Mouse (Mus musculus): ENCODE measurements around the gene Dusp15. TPM values are rescaled to one million over a fixed set of nuclear protein-coding genes. Genes with fewer than 3 reads are reported as not detected.

The Dusp15 gene
- polyA plus RNA-seq, 1 experiment from 2014 or later = 0.06 TPM

DNA sequence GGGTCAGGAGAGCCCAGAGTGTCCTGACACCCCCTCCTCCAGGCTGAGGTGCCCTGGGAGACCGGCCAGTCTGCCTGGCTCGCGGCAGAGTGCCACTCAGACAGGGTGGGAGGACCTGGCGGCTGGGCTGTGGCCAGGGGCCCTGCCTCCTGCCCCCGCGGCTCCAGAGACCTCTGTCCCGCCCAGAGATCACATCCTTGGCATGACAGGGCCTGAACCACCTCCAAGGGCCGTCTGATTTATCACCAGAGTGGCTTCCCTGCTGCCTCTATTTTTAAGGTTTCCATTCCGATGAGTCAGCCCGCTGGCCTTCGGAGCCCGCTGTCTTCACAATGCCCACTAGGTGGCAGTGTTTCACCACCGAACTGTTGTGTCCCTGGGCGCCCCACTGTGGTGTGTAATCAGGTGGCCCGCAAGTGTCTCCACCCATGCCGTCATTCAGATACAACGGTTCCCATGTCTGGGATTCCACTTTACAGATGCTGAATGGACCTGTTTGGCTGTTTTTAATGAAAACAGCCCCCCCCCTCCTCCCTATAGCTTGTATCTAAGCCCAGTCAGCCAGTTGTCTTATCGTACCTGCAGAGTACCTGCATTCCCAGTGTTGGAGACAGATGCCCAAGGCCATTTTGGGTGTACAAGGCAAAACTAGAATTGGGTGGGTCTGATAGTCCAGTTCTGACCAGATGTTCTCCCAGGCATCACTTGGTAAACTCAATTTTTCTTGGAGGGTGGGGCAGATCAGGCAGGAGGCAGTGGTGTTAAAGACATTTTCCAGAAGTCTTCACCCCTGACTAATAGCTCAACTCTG is 37.0 kb downstream of the Dusp15 start:
- H3K27ac ChIP-seq (ENCODE audit: low read length) = no peak overlapping the region
- H3K27me3 ChIP-seq (ENCODE audit: control insufficient read depth, insufficient read depth, low read length) = peaks cover 37% of the 10 kb centered on the region
- H3K4me1 ChIP-seq (ENCODE audit: control insufficient read depth, insufficient read depth, low read length) = peaks cover 2% of the 10 kb centered on the region; the same call in 1 of the 2 replicates
- no peak overlapping the region for H3K4me3 ChIP-seq (replicated peaks; ENCODE audit: low read length)
- no peaks in the 10 kb centered on the region for H3K9me3 ChIP-seq (replicated peaks; ENCODE audit: control insufficient read depth, low read length)
- WGBS = 4% methylated on average over 18 of the region's 18 CpGs
- peak overlapping the region; percentile 28; the same call in 1 of the 2 replicates for H3K9ac ChIP-seq (ENCODE audit: low read length)
- H3K4me2 ChIP-seq (ENCODE audit: low read depth, low read length) = peak overlapping the region; percentile 30; the same call in 1 of the 2 replicates
- ATAC-seq (ENCODE audit: insufficient read depth, low FRiP score) = peak; percentile 53; the same call in 1 of the 2 replicates
- no peaks in the 10 kb centered on the region for H3K36me3 ChIP-seq (ENCODE audit: control insufficient read depth, insufficient read depth, low read length)

DNA sequence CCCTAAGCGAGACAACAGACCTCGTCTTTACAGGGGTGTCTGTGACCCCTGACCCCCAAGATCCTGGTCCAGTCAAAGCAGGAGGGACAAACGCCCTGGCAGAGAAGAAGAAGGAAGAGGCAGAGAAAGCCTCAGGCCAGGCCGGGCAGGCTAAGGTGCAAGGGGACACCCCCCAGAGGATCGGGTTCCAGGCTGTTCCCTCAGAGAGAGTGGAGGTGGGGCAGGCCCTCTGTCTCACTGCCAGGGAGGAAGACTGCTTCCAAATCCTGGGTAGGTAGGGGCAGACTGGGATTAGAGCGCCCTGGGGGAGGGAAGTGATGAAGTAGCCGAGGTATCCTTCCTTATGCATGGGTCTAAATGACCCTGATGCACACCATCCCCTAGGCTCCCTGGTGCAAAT is 38.0 kb downstream of the Dusp15 start:
- 26% methylated on average over 7 of the region's 7 CpGs for WGBS
- Histone ChIP-seq H3K4me2 (ENCODE audit: low read depth, low read length) (no peak overlapping the region), H3K27me3 (ENCODE audit: control insufficient read depth, insufficient read depth, low read length) (peaks cover 37% of the 10 kb centered on the region), H3K9ac (ENCODE audit: low read length) (no peak overlapping the region), H3K4me3 (replicated peaks; ENCODE audit: low read length) (no peak overlapping the region), H3K36me3 (ENCODE audit: control insufficient read depth, insufficient read depth, low read length) (no peaks in the 10 kb centered on the region), H3K27ac (ENCODE audit: low read length) (no peak overlapping the region), H3K4me1 (ENCODE audit: control insufficient read depth, insufficient read depth, low read length) (peaks cover 2% of the 10 kb centered on the region; the same call in 1 of the 2 replicates), H3K9me3 (replicated peaks; ENCODE audit: control insufficient read depth, low read length) (no peaks in the 10 kb centered on the region)
- ATAC-seq (ENCODE audit: insufficient read depth, low FRiP score) = no peak

DNA sequence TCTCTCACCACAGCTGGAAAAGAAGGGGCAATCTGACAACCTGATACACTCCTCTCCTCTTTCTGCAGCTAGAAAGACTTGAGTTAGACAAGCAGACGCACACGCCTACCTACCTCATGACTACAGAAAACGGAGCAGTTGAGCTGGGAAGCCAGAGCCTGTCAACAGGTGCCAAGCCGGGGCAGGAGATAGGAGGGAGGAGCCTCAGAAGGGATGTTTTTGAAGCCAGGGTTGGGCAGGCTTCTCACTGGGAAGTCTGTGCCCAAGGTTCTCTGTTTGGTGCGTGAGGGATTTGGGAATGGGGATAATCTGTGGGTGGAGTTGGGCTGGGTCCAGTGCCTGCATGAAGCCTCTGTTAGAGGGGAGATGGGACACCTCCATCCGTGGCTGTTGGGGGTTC is 40.1 kb downstream of the Dusp15 start:
- 25% methylated on average over 6 of the region's 6 CpGs for WGBS
- no peaks in the 10 kb centered on the region for H3K9me3 ChIP-seq (replicated peaks; ENCODE audit: control insufficient read depth, low read length)
- ATAC-seq (ENCODE audit: insufficient read depth, low FRiP score) = no peak
- H3K4me2 ChIP-seq (ENCODE audit: low read depth, low read length) = no peak overlapping the region
- no peak overlapping the region for H3K4me3 ChIP-seq (replicated peaks; ENCODE audit: low read length)
- no peaks in the 10 kb centered on the region for H3K36me3 ChIP-seq (ENCODE audit: control insufficient read depth, insufficient read depth, low read length)
- H3K9ac ChIP-seq (ENCODE audit: low read length) = no peak overlapping the region
- H3K4me1 ChIP-seq (ENCODE audit: control insufficient read depth, insufficient read depth, low read length) = peaks cover 13% of the 10 kb centered on the region
- H3K27ac ChIP-seq (ENCODE audit: low read length) = no peak overlapping the region
- H3K27me3 ChIP-seq (ENCODE audit: control insufficient read depth, insufficient read depth, low read length) = peaks cover 37% of the 10 kb centered on the region

DNA sequence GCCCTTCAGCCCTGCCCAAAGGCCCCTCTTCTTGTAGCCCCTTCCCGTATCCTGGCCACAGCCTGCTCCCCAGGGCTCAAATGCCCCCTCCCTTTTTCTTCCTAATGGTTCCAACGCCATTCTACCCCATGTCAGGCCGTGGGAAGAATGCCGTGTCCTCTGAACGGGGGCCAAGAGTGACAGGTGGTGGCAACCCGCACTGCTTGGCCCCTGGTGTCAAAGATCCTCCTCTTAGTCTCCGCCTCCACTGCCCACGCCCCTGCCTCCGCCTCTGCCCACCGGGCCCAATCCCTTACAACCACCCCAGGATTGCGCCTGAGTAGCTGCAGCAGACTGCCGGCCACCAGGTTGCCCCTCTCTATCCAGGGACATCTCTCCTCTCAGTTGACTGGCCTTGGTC is 40.5 kb downstream of the Dusp15 start, which contains the start of gene Mylk2:
Gene Mylk2, plus strand, starts transcription at position 322 of the 400 bp plus-strand sequence.
- Histone ChIP-seq H3K4me2 (ENCODE audit: low read depth, low read length) (no peak within 1 kb of the TSS), H3K9me3 (replicated peaks; ENCODE audit: control insufficient read depth, low read length) (no peaks in the 10 kb centered on the region), H3K36me3 (ENCODE audit: control insufficient read depth, insufficient read depth, low read length) (no peaks in the 10 kb centered on the region), H3K4me3 (replicated peaks; ENCODE audit: low read length) (no peak within 1 kb of the TSS), H3K4me1 (ENCODE audit: control insufficient read depth, insufficient read depth, low read length) (peaks cover 17% of the 10 kb centered on the region), H3K27ac (ENCODE audit: low read length) (no peak within 1 kb of the TSS), H3K9ac (ENCODE audit: low read length) (no peak within 1 kb of the TSS), H3K27me3 (ENCODE audit: control insufficient read depth, insufficient read depth, low read length) (peaks cover 37% of the 10 kb centered on the region)
- 21% methylated on average over 12 of the region's 12 CpGs for WGBS
- no peak for ATAC-seq (ENCODE audit: insufficient read depth, low FRiP score)

DNA sequence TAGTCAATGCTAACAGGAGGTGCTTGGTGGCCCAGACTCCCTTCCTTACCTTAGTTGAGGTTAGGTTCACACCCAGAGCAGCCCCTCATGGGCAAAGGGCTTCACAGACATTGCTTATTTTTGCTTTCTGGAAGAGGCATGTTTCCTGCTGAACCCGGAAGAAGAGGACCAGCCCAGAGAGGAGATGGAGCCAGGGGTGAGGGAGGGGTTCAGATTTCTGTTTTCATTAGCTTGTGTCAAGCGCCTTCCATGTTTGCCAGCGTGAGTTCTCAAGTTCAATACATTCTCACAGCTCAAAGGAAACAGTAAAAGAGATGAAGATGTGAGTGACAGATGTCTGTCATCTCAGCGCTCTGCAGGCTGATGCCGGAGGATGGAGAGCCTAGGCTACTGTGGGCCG is 41.6 kb downstream of the Dusp15 start:
- ATAC-seq (ENCODE audit: insufficient read depth, low FRiP score) = no peak
- 73% methylated on average over 6 of the region's 6 CpGs for WGBS

DNA sequence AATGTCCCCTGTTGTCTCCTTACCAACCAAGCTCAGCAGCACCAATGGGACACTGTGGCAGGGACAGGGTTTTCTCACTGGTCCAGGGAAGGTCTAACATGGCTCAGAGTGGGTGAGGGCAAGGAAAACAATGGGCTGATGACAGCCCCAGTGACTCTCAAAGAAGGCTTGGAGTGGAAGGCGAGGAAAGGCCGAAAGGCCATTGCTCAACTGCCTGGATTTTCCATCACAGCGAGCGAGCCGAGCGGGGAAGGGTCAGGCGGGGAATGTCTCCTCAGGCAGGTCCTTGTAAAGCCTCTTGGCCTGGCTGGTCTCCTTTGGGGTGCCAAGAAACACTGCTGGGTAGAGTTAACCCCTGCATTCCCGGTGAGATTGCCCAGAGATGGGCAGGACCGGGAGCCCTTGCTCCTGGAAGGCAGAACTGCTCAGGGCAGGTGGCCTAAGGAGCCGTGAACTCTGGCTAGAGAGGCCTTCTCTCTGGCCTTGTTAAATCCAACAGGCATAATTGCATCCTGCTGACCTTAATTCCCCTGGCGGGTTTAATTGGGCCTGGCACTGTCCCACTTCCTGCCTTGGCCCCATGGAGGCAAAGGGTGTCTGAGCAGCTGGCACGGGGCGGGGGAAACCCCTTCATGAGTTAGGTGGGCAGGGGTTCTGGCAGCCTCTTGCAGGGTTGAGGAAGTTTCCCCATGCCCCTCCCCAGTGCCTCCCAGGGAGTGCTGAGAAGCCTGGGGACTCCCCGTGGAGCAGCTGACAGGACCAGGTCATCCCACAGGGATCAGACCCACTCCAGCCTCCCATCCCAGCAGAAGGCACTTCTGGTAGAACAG is 44.2 kb downstream of the Dusp15 start:
- Histone ChIP-seq H3K27me3 (ENCODE audit: control insufficient read depth, insufficient read depth, low read length) (peaks cover 20% of the 10 kb centered on the region), H3K4me3 (replicated peaks; ENCODE audit: low read length) (no peak overlapping the region), H3K27ac (ENCODE audit: low read length) (no peak overlapping the region), H3K4me2 (ENCODE audit: low read depth, low read length) (no peak overlapping the region), H3K9ac (ENCODE audit: low read length) (no peak overlapping the region), H3K9me3 (replicated peaks; ENCODE audit: control insufficient read depth, low read length) (no peaks in the 10 kb centered on the region), H3K36me3 (ENCODE audit: control insufficient read depth, insufficient read depth, low read length) (no peaks in the 10 kb centered on the region), H3K4me1 (ENCODE audit: control insufficient read depth, insufficient read depth, low read length) (peaks cover 22% of the 10 kb centered on the region)
- WGBS = 68% methylated on average over 14 of the region's 14 CpGs
- ATAC-seq (ENCODE audit: insufficient read depth, low FRiP score) = no peak

More for the DNA sequence above, 41.6 kb downstream of the Dusp15 start:
- Histone ChIP-seq H3K4me2 (ENCODE audit: low read depth, low read length) (no peak overlapping the region), H3K4me1 (ENCODE audit: control insufficient read depth, insufficient read depth, low read length) (peaks cover 24% of the 10 kb centered on the region), H3K27me3 (ENCODE audit: control insufficient read depth, insufficient read depth, low read length) (peaks cover 37% of the 10 kb centered on the region), H3K4me3 (replicated peaks; ENCODE audit: low read length) (no peak overlapping the region), H3K9me3 (replicated peaks; ENCODE audit: control insufficient read depth, low read length) (no peaks in the 10 kb centered on the region), H3K9ac (ENCODE audit: low read length) (no peak overlapping the region), H3K27ac (ENCODE audit: low read length) (no peak overlapping the region), H3K36me3 (ENCODE audit: control insufficient read depth, insufficient read depth, low read length) (no peaks in the 10 kb centered on the region)

DNA sequence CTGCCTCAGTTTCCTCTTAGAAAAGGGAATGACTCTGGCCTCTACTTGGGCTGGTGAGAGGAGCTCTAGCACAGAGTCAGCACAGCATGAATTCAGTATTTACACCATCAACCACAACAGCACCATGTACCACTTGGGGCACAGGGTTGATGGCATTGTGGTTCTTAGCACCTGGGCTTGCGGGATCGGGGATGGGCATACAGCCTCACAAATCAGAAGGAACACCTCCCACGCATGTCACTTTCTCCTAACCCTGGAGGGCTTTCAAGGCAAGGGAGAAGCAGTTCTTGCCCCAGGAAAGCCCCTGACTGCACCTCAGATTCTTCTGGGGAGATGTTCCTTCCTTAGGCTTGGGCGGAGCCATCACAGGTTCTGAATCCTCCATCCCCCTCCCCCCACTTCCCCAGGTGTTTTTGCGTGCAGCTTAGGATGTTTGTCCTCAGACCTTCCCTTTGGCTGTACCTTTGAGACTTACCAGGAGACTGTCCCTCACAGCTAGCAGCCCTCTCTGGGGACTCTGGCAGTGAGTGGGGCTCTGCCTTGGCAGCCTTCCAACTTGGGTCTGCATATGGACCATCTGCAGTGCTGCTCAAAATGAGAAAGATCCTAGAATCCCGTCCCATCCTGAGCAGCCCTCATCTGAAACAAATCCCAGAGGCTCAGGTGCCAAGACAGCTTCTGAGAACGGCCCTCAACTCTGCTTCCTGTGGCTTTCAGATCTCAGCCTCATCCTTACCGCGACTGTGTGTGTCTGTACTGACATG is 45.0 kb downstream of the Dusp15 start:
- no peak overlapping the region for H3K9ac ChIP-seq (ENCODE audit: low read length)
- 49% methylated on average over 9 of the region's 9 CpGs for WGBS
- H3K27me3 ChIP-seq (ENCODE audit: control insufficient read depth, insufficient read depth, low read length) = peaks cover 11% of the 10 kb centered on the region; the same call in 1 of the 2 replicates
- no peak overlapping the region for H3K4me3 ChIP-seq (replicated peaks; ENCODE audit: low read length)
- no peaks in the 10 kb centered on the region for H3K9me3 ChIP-seq (replicated peaks; ENCODE audit: control insufficient read depth, low read length)
- H3K4me1 ChIP-seq (ENCODE audit: control insufficient read depth, insufficient read depth, low read length) = peaks cover 22% of the 10 kb centered on the region
- ATAC-seq (ENCODE audit: insufficient read depth, low FRiP score) = no peak
- no peak overlapping the region for H3K4me2 ChIP-seq (ENCODE audit: low read depth, low read length)
- H3K36me3 ChIP-seq (ENCODE audit: control insufficient read depth, insufficient read depth, low read length) = no peaks in the 10 kb centered on the region
- no peak overlapping the region for H3K27ac ChIP-seq (ENCODE audit: low read length)

DNA sequence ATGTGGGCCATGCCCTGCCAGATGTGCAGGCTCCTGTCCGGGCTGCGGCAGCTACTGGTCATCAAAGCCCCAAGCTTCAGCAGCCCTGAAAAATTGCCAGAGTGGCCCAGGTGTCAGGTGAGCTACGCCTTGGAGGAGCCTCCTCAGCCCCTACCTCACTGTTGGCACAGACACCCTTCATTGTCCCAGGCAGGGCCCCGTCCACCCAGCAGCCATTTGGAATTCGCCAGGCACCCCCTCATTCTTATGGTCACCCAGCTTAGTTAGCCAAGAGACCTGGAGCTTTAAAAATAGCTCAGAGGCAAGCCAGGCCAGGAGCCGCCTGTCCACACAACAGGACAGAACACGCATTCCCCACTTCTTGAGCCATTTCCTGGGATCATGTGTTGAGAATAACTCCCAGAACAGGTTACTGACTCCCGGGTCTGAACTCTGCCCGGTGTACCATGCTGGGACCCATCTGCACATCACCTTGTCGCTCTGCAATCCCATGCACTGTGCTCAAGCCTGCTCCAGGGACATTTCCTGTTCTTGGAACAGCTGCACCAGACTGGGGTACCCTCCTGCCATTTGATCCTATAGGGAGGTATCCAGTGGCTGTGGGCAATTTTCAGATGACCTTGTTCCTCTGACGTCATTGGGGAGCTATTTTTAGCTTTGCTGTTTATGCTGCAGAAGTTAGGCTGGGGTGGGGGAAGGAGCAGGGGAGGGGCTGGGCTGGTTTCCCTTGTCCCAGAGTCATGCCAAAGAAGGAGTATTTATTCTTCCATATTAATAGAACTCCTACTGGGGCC is 46.3 kb downstream of the Dusp15 start:
- Histone ChIP-seq H3K27ac (ENCODE audit: low read length) (no peak overlapping the region), H3K4me3 (replicated peaks; ENCODE audit: low read length) (no peak overlapping the region), H3K4me1 (ENCODE audit: control insufficient read depth, insufficient read depth, low read length) (peaks cover 22% of the 10 kb centered on the region), H3K36me3 (ENCODE audit: control insufficient read depth, insufficient read depth, low read length) (no peaks in the 10 kb centered on the region), H3K27me3 (ENCODE audit: control insufficient read depth, insufficient read depth, low read length) (no peaks in the 10 kb centered on the region), H3K9me3 (replicated peaks; ENCODE audit: control insufficient read depth, low read length) (no peaks in the 10 kb centered on the region), H3K9ac (ENCODE audit: low read length) (no peak overlapping the region), H3K4me2 (ENCODE audit: low read depth, low read length) (no peak overlapping the region)
- WGBS = 46% methylated on average over 11 of the region's 11 CpGs
- ATAC-seq (ENCODE audit: insufficient read depth, low FRiP score) = peak; percentile 33; the same call in 1 of the 2 replicates

Data from stomach, embryonic 16.5 days (tissue).